18 mouse cellular contexts compared by ENCODE assay signal in the genomic region with DNA sequence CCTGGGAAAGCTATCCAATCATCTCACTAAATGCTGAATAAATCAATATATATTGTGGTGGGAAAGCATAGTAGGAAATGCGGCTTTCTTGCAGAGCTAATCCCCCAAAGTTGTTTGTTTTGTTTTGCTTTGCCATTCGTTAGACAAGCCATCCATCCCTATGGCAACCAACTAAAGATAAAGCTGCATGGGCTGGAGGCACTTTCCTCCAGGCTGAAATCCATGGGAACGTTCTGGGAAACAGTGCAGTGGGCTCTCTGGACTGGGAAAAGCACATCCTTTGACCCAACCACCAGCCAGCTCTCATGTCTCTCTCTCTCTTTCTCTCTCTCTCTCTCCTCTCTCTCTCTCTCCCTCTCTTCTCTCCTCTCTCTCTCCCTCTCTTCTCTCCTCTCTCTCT.
A peak's percentile ranks its signal among the peaks of the same experiment; 100 is the strongest.
DNase-seq lines count a peak whose midpoint lies in the region; ATAC-seq lines count a peak whose summit lies in the region.
"Had no signal": no experiment of that assay in that cellular context is flagged by ENCODE, and none has a peak within 500 bp of the region (broad histone marks: within the 10 kb centered on the region; RNA-seq: fewer than 3 reads in every experiment).

No protein-coding gene starts in this region.

- intact Hi-C loops in left cerebral cortex, postnatal 25 days (cut with DNase I), result no loop called here

- no peaks in the 10 kb centered on the region for H3K36me3 ChIP-seq in hindbrain, embryonic 12.5 days
- H3K36me3 ChIP-seq in midbrain, embryonic 14.5 days (ENCODE audit: control insufficient read depth, insufficient read depth, low read length), result no peaks in the 10 kb centered on the region
- H3K36me3 ChIP-seq: intestine, embryonic 15.5 days had no signal

- peak; percentile 54; the same call in 1 of the 2 replicates for ATAC-seq in hindbrain, embryonic 12.5 days (ENCODE audit: low FRiP score)
- ATAC-seq in midbrain, embryonic 14.5 days (ENCODE audit: low FRiP score, low TSS enrichment), result peak; percentile 46; the same call in 1 of the 2 replicates
- ATAC-seq: intestine, embryonic 15.5 days had no signal

- no peak overlapping the region for H3K9ac ChIP-seq in hindbrain, embryonic 12.5 days
- no peak overlapping the region for H3K9ac ChIP-seq in midbrain, embryonic 14.5 days (replicated peaks; ENCODE audit: low read length)
- H3K9ac ChIP-seq: intestine, embryonic 15.5 days; limb, embryonic 12.5 days had no signal

- WGBS in hindbrain, embryonic 12.5 days, result 33% methylated on average over 3 of the region's 3 CpGs
- 12% methylated on average over 3 of the region's 3 CpGs for WGBS in midbrain, embryonic 14.5 days

- no peak overlapping the region for H3K4me2 ChIP-seq in hindbrain, embryonic 12.5 days (replicated peaks)
- H3K4me2 ChIP-seq in midbrain, embryonic 14.5 days (ENCODE audit: low read length), result no peak overlapping the region
- H3K4me2 ChIP-seq: intestine, embryonic 15.5 days; limb, embryonic 12.5 days had no signal

- peak; percentile 14 to 16 for DNase-seq in left cerebral cortex, postnatal 25 days (ENCODE audit: low spot score in 2 of 2)
- DNase-seq in left cerebral cortex, adult 8-10 months (ENCODE audit: low spot score in 2 of 2), result no peak
- peak; percentile 39 for DNase-seq in embryo, embryonic 10 days (ENCODE audit: low spot score)
- DNase-seq in midbrain, embryonic 14.5 days, result peak; percentile 68
- no peak for DNase-seq in cerebellum, adult 11 months
- no peak for DNase-seq in adrenal gland, postnatal 4 days (ENCODE audit: low spot score in 2 of 2)
- no peak for DNase-seq in liver
- DNase-seq: adrenal gland, postnatal 36 days; cerebellum, adult 2 months; heart, adult 2 months; heart, postnatal 10 days; kidney, postnatal 10 days; layer of hippocampus, adult 9-11 months; thymus, adult 18-20 months had no signal

- no peak overlapping the region for H3K4me3 ChIP-seq in hindbrain, embryonic 12.5 days
- no peak overlapping the region for H3K4me3 ChIP-seq in midbrain, embryonic 14.5 days (replicated peaks; ENCODE audit: low read depth, low read length)
- H3K4me3 ChIP-seq: erythroblast, embryonic 14.5 days; heart, adult 2 months; intestine, embryonic 15.5 days; limb, embryonic 12.5 days had no signal

- H3K4me1 ChIP-seq in hindbrain, embryonic 12.5 days, result no peaks in the 10 kb centered on the region
- H3K4me1 ChIP-seq in midbrain, embryonic 14.5 days (ENCODE audit: control insufficient read depth, insufficient read depth, low read length), result no peaks in the 10 kb centered on the region
- H3K4me1 ChIP-seq: intestine, embryonic 15.5 days; limb, embryonic 12.5 days had no signal

- H3K27me3 ChIP-seq in hindbrain, embryonic 12.5 days, result no peaks in the 10 kb centered on the region
- no peaks in the 10 kb centered on the region for H3K27me3 ChIP-seq in midbrain, embryonic 14.5 days (ENCODE audit: control insufficient read depth, insufficient read depth, low read length)
- H3K27me3 ChIP-seq: intestine, embryonic 15.5 days; limb, embryonic 12.5 days had no signal

- H3K27ac ChIP-seq in hindbrain, embryonic 12.5 days, result no peak overlapping the region
- no peak overlapping the region for H3K27ac ChIP-seq in midbrain, embryonic 14.5 days (replicated peaks; ENCODE audit: low read depth, low read length)
- H3K27ac ChIP-seq: heart, adult 2 months; intestine, embryonic 15.5 days; limb, embryonic 12.5 days had no signal

- H3K9me3 ChIP-seq in hindbrain, embryonic 12.5 days (replicated peaks), result 0 out of 2 replicates have a peak, but pooled peaks cover 3% of the 10 kb centered on the region
- H3K9me3 ChIP-seq in midbrain, embryonic 14.5 days (ENCODE audit: control insufficient read depth, low read length), result no peaks in the 10 kb centered on the region
- H3K9me3 ChIP-seq: intestine, embryonic 15.5 days had no signal

Comparison
In these comparisons a context has a peak if more than half of its experiments do, and no peak if none do; other contexts are left out.
1. DNase-seq: peak in left cerebral cortex, postnatal 25 days (2 of 2), embryo, embryonic 10 days (single experiment) and midbrain, embryonic 14.5 days (single experiment); none in left cerebral cortex, adult 8-10 months (0 of 2), cerebellum, adult 11 months (single experiment), adrenal gland, postnatal 4 days (0 of 2) and liver (single experiment).